Comparison of ENCODE assay signal across 22 mouse cellular contexts in the genomic region with DNA sequence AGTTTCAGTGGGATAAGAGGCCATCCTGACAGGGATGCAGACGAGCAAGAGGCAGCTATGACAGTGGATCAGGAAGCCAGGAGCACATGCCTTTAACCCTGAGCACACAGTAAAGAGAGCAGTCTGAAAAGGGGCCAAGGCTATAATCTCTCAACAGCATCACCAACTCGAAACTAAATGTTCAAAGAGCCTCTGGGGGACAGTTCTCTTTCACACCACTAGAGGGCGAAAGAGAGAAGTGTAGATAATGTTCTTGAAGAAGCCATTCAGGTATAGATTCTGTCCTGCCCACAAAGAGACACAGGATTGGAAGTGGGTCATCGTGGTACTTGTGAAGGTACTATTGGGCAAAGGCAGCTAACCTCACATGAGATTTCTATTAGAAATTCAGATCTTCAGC. TPM values are rescaled to one million over a fixed set of nuclear protein-coding genes. Genes with fewer than 3 reads are reported as not detected.
DNase-seq lines count a peak whose midpoint lies in the region; ATAC-seq and TF ChIP-seq lines count a peak whose summit lies in the region.
"Had no signal": no experiment of that assay in that cellular context is flagged by ENCODE, and none has a peak within 500 bp of the region (broad histone marks: within the 10 kb centered on the region; RNA-seq: fewer than 3 reads in every experiment).

No protein-coding gene starts in this region.

- intact Hi-C loops in left cerebral cortex, adult 2 months (cut with DNase I): no loop called here
- intact Hi-C loops in left cerebral cortex, postnatal 10 days (cut with DNase I): no loop called here

- 81% methylated on average over 4 of the region's 4 CpGs for WGBS in cerebellum, adult 2 months

- no peaks in the 10 kb centered on the region for H3K4me1 ChIP-seq in cerebellum, adult 2 months (ENCODE audit: control insufficient read depth, insufficient read depth, low read length)
- H3K4me1 ChIP-seq: forebrain, embryonic 10.5 days; heart, embryonic 15.5 days; limb, embryonic 12.5 days; neural tube, embryonic 12.5 days had no signal

- no peak overlapping the region for H3K27ac ChIP-seq in left cerebral cortex, adult 2 months
- no peak overlapping the region for H3K27ac ChIP-seq in cerebellum, adult 2 months (ENCODE audit: insufficient read depth, low read length)
- H3K27ac ChIP-seq: forebrain, embryonic 10.5 days; heart, embryonic 15.5 days; limb, embryonic 12.5 days; macrophage; neural tube, embryonic 12.5 days had no signal

- ATAC-seq in CD4-positive, CD25-positive, alpha-beta regulatory T cell, adult 4 months: no peak

- H3K4me3 ChIP-seq in left cerebral cortex, adult 2 months: no peak overlapping the region
- H3K4me3 ChIP-seq in cerebellum, adult 2 months (replicated peaks; ENCODE audit: insufficient read depth, low read depth, low read length): no peak overlapping the region
- H3K4me3 ChIP-seq: forebrain, embryonic 10.5 days; heart, embryonic 15.5 days; limb, embryonic 12.5 days; neural tube, embryonic 12.5 days had no signal

- H3K27me3 ChIP-seq in cerebellum, adult 2 months (ENCODE audit: control insufficient read depth, insufficient read depth, low read length): no peaks in the 10 kb centered on the region
- H3K27me3 ChIP-seq: heart, embryonic 15.5 days; limb, embryonic 12.5 days; neural tube, embryonic 12.5 days had no signal

- TF ChIP-seq POLR2A in cerebellum, adult 2 months (IDR thresholded peaks at IDR 0.05; ENCODE audit: borderline replicate concordance, insufficient read depth, low read length): no peak

- peak; percentile 36 for TF ChIP-seq CTCF in left cerebral cortex, adult 2 months (IDR thresholded peaks at IDR 0.05)
- TF ChIP-seq CTCF in cerebellum, adult 2 months (IDR thresholded peaks at IDR 0.05; ENCODE audit: borderline replicate concordance, insufficient read depth, low read depth, low read length): no peak

- peak; percentile 9 for DNase-seq in CD4-positive, CD25-positive, alpha-beta regulatory T cell, adult 2 months (ENCODE audit: low read depth, low spot score)
- DNase-seq in left cerebral cortex, adult 2 months (ENCODE audit: extremely low spot score in 1 of 2, low spot score in 2 of 2): no peak
- no peak for DNase-seq in left cerebral cortex, postnatal 10 days (ENCODE audit: extremely low spot score in 1 of 2, low spot score in 2 of 2)
- peak; percentile 10 for DNase-seq in thymus, postnatal 4 days
- no peak for DNase-seq in thymus, postnatal 14 days
- no peak for DNase-seq in cerebellum, adult 2 months
- no peak for DNase-seq in cerebellum, postnatal 14 days
- DNase-seq: cerebellum, adult 11-12 months; gastrocnemius, postnatal 36 days; kidney, adult 11 months; kidney, postnatal 36 days; layer of hippocampus, postnatal 36 days; lung, adult 18-20 months; midbrain, embryonic 14.5 days; right cerebral cortex, postnatal 25 days had no signal

RNA-seq across cellular contexts. Expression of a gene that starts 1.2 kb away (rescaled TPM):
- polyA plus RNA-seq in CD4-positive, CD25-positive, alpha-beta regulatory T cell, adult 4 months (2017; shearing (Covaris generic)): under 1 TPM in 1 of 2 experiments, not detected in 1; 0.15 TPM
- 100 to 1,000 TPM; 133 to 136 TPM for total RNA-seq in left cerebral cortex, adult 2 months (2021)
- 10 to 100 TPM; 78.4 to 83.8 TPM for total RNA-seq in left cerebral cortex, postnatal 10 days (2021)
- 3.9 and 4.6 TPM in 2 replicates for polyA plus RNA-seq in cerebellum, adult 2 months (2012; rRNA removed)
- total RNA-seq: common myeloid progenitor, adult 5-6 weeks had no signal
- polyA plus RNA-seq: forebrain, embryonic 10.5 days; macrophage had no signal

Comparison
In these comparisons a context has a peak if more than half of its experiments do, and no peak if none do; other contexts are left out.
1. DNase-seq: peak in CD4-positive, CD25-positive, alpha-beta regulatory T cell, adult 2 months (single experiment) and thymus, postnatal 4 days (single experiment); none in left cerebral cortex, adult 2 months (0 of 2), left cerebral cortex, postnatal 10 days (0 of 2), thymus, postnatal 14 days (single experiment), cerebellum, adult 2 months (0 of 2) and cerebellum, postnatal 14 days (0 of 2).